Mouse (Mus musculus) stomach, embryonic 16.5 days (tissue): ENCODE results near the gene Terf2. TPM values are rescaled to one million over a fixed set of nuclear protein-coding genes. Genes with fewer than 3 reads are reported as not detected.
"Not testable (repeated sequence)": the region's sequence is repeated elsewhere in the genome, so short reads cannot be mapped to it uniquely, and the experiment has no call there.

Source experiments
- ATAC-seq: fragments of 200-750 bp; cut with Nextera tagmentation; 2 replicates; pipeline ENCODE4 v1.8.0; 2017; ENCODE audit warnings: moderate number of reproducible peaks, moderate TSS enrichment; ENCODE audit not compliant: insufficient read depth, low FRiP score
- H3K27ac ChIP-seq: fragments of 300-500 bp; sonication (generic); 2 replicates; pipeline ENCODE4 v1.5.1; 2014; ENCODE audit warnings: low read length
- H3K27me3 ChIP-seq: fragments of 300-500 bp; sonication (generic); 2 replicates; pipeline ENCODE4 v1.6.1; 2014; ENCODE audit warnings: low read length, control low read depth, mixed read lengths; ENCODE audit not compliant: control insufficient read depth, insufficient read depth
- H3K36me3 ChIP-seq: fragments of 300-500 bp; sonication (generic); 2 replicates; pipeline ENCODE4 v1.6.1; 2014; ENCODE audit warnings: low read length; ENCODE audit not compliant: control insufficient read depth, insufficient read depth
- H3K4me1 ChIP-seq: fragments of 300-500 bp; sonication (generic); 2 replicates; pipeline ENCODE4 v1.6.1; 2014; ENCODE audit warnings: low read length, control low read depth, mixed read lengths; ENCODE audit not compliant: control insufficient read depth, insufficient read depth
- H3K4me2 ChIP-seq: fragments of 300-500 bp; sonication (generic); 2 replicates; pipeline ENCODE4 v1.6.1; 2014; ENCODE audit warnings: low read depth, low read length, mixed read lengths
- H3K4me3 ChIP-seq: fragments of 300-500 bp; sonication (generic); replicated peaks from 2 replicates; pipeline ENCODE4 v1.5.1; 2014; ENCODE audit warnings: mild to moderate bottlenecking, low read length
- H3K9ac ChIP-seq: fragments of 300-500 bp; sonication (generic); 2 replicates; pipeline ENCODE4 v1.6.1; 2014; ENCODE audit warnings: low read length
- H3K9me3 ChIP-seq: fragments of 300-500 bp; sonication (generic); replicated peaks from 2 replicates; pipeline ENCODE4 v1.6.1; 2016; ENCODE audit warnings: low read length, control low read depth; ENCODE audit not compliant: control insufficient read depth
- WGBS: fragments of 180-500 bp; shearing (Covaris S2); extraction: QIAGEN DNeasy Blood & Tissue Kit; methylation state at CpG from one replicate; pipeline ENCODE4 v1.1.7; 2014; 5-methylcytosine and 5-hydroxymethylcytosine counted together
- polyA plus RNA-seq: library from polyadenylated mRNA; unstranded; fragments of >200 nt; fragmentation: Nextera tagmentation; extraction: Ambion mirVana; gene quantifications from 2 replicates; pipeline ENCODE4 v1.2.1, GENCODE M21; 2015

The Terf2 gene
- polyA plus RNA-seq, 1 experiment from 2014 or later, result 14.0 TPM

DNA sequence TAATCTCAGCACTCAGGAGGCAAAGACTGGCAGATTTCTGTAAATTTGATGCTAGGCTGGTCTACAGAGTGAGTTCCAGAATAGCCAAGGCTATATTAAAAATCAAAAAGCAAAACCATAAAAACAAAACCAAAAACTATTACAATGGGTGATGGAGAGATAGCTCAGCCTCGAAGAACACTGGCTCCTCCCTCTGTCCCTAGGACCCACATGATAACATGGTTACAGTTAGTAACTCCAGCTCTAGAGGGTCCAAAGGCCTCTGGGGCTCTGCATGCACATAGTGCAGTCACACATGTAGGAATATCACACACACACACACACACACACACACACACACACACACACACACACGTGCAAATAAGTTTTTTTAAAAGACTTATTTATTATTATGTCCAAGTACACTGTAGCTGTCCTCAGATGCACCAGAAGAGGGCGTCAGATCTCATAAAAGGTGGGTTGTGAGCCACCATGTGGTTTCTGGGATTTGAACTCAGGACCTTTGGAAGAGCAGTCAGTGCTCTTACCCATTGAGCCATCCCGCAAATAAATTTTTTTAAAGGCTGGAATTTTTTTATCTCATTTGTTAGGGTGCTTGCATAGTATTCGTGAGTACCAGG lies 13.6 kb upstream of the Terf2 start:
- no peak for ATAC-seq
- 76% methylated on average over 5 of the region's 5 CpGs for WGBS
- no peaks in the 10 kb centered on the region for H3K9me3 ChIP-seq
- H3K27ac ChIP-seq, result no peak overlapping the region
- H3K36me3 ChIP-seq, result no peaks in the 10 kb centered on the region
- H3K4me2 ChIP-seq, result no peak overlapping the region
- H3K4me1 ChIP-seq, result no peaks in the 10 kb centered on the region
- no peak overlapping the region for H3K4me3 ChIP-seq
- H3K27me3 ChIP-seq, result no peaks in the 10 kb centered on the region
- H3K9ac ChIP-seq, result no peak overlapping the region

- WGBS, result 52% methylated on average over 23 of the region's 23 CpGs
- H3K9ac ChIP-seq, result peak overlapping the region; percentile 22; the same call in 1 of the 2 replicates
- ATAC-seq, result peak; percentile 47; the same call in 1 of the 2 replicates
Measured at GRCm38 (mm10) chr8:107108978-107109720, 12.8 kb upstream of the Terf2 start.

DNA sequence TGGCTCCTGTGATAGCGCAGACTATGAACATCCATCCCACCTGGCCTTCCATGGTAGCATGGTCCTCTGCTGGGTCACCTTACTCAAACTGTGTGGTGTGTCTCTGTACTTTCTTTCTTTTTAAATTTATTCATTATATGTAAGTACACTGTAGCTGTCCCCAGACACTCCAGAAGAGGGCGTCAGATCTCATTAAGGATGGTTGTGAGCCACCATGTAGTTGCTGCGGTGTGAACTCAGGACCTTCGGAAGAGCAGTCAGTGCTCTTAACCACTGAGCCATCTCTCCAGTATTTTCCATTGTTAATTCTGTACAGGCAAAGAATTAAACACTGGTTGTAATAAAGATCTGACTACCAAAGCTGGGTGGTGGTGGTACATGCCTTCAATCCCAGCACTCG lies 11.7 kb upstream of the Terf2 start:
- H3K9me3 ChIP-seq, H3K4me3 ChIP-seq, H3K27ac ChIP-seq, H3K27me3 ChIP-seq, ATAC-seq, H3K4me2 ChIP-seq, H3K4me1 ChIP-seq, H3K9ac ChIP-seq, H3K36me3 ChIP-seq: not testable (repeated sequence)
- 94% methylated on average over 5 of the region's 5 CpGs for WGBS

More at GRCm38 (mm10) chr8:107108978-107109720, 12.8 kb upstream of the Terf2 start:
- Histone ChIP-seq H3K4me3 (peak overlapping the region; percentile 25), H3K27ac (no peak overlapping the region), H3K27me3 (no peaks in the 10 kb centered on the region), H3K36me3 (no peaks in the 10 kb centered on the region), H3K9me3 (no peaks in the 10 kb centered on the region), H3K4me1 (no peaks in the 10 kb centered on the region), H3K4me2 (peak overlapping the region; percentile 39)

GRCm38 (mm10) chr8:107104547-107104946 lies 8.2 kb upstream of the Terf2 start:
- Histone ChIP-seq H3K4me2 (no peak overlapping the region), H3K9me3 (no peaks in the 10 kb centered on the region), H3K27ac (no peak overlapping the region), H3K4me1 (no peaks in the 10 kb centered on the region), H3K9ac (no peak overlapping the region), H3K4me3 (no peak overlapping the region), H3K27me3 (no peaks in the 10 kb centered on the region), H3K36me3 (no peaks in the 10 kb centered on the region)
- no peak for ATAC-seq
- 10% methylated on average over 4 of the region's 4 CpGs for WGBS

- Histone ChIP-seq H3K9me3 (no peaks in the 10 kb centered on the region), H3K27ac (no peak overlapping the region), H3K4me2 (no peak overlapping the region), H3K9ac (no peak overlapping the region), H3K27me3 (no peaks in the 10 kb centered on the region), H3K4me1 (peaks cover 3% of the 10 kb centered on the region), H3K36me3 (no peaks in the 10 kb centered on the region), H3K4me3 (no peak overlapping the region)
- ATAC-seq, result no peak
- 85% methylated on average over 2 of the region's 2 CpGs for WGBS
Measured at GRCm38 (mm10) chr8:107100635-107101034, 4.3 kb upstream of the Terf2 start.

DNA sequence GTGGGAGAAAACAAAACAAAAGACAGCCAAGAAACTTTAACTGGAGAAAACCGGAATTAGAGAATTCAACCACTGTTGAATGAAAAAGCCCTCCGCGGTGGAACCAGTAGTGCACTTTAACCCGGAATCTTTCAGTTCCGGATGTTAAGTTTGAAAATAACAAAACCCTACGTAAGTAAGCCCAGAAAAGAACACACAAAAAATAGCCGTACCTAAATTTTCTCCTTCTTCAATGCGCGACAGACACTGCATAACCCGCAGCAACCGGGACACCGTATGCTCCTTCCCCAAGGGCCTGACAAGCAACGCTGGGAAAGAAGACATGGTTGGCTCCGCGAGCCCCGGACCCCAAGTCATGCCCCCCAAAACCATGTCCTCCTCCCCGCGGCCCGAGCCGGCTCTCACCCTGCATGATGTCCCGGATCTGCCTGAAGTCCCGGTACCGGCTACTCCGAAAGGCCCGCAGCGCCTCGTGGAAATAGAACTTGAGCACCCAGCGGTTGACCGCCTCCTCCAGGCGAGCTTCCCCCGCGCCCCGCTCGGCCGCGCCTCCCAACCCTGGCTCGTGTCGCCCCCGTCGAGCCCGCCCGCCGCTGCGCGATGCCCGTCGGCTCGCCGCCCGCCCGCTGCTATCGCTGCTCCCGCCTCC lies 506 bp downstream of the Terf2 start:
- Histone ChIP-seq H3K9me3 (no peaks in the 10 kb centered on the region), H3K4me2 (peak overlapping the region; percentile 70), H3K27ac (peak overlapping the region; percentile 97), H3K4me1 (peaks cover 20% of the 10 kb centered on the region), H3K4me3 (peak overlapping the region; percentile 95), H3K9ac (peak overlapping the region; percentile 90), H3K27me3 (no peaks in the 10 kb centered on the region), H3K36me3 (0 out of 2 replicates have a peak, but pooled peaks cover 6% of the 10 kb centered on the region)
- no peak; the same call in 1 of the 2 replicates for ATAC-seq
- under 1% methylated on average over 53 of the region's 53 CpGs for WGBS

- H3K4me2 ChIP-seq, result no peak overlapping the region
- no peaks in the 10 kb centered on the region for H3K27me3 ChIP-seq
- no peak for ATAC-seq
- H3K9ac ChIP-seq, result no peak overlapping the region
- H3K4me3 ChIP-seq, result no peak overlapping the region
- WGBS, result 97% methylated on average over 7 of the region's 7 CpGs
- H3K4me1 ChIP-seq, result peaks cover 17% of the 10 kb centered on the region
- H3K9me3 ChIP-seq, result no peaks in the 10 kb centered on the region
- peaks cover 26% of the 10 kb centered on the region for H3K36me3 ChIP-seq
- no peak overlapping the region for H3K27ac ChIP-seq
Measured at GRCm38 (mm10) chr8:107090531-107090930, 5.8 kb downstream of the Terf2 start.

GRCm38 (mm10) chr8:107088526-107089063 lies 7.8 kb downstream of the Terf2 start:
- ATAC-seq, result no peak
- Histone ChIP-seq H3K36me3 (peaks cover 26% of the 10 kb centered on the region), H3K9me3 (no peaks in the 10 kb centered on the region), H3K27ac (no peak overlapping the region), H3K4me1 (no peaks in the 10 kb centered on the region), H3K4me2 (no peak overlapping the region), H3K9ac (no peak overlapping the region), H3K4me3 (no peak overlapping the region), H3K27me3 (no peaks in the 10 kb centered on the region)
- WGBS, result 87% methylated on average over 5 of the region's 5 CpGs

- WGBS, result 99% methylated on average over 5 of the region's 5 CpGs
- Histone ChIP-seq H3K27ac (no peak overlapping the region), H3K4me1 (no peaks in the 10 kb centered on the region), H3K9me3 (no peaks in the 10 kb centered on the region), H3K4me2 (no peak overlapping the region), H3K27me3 (no peaks in the 10 kb centered on the region), H3K4me3 (no peak overlapping the region), H3K36me3 (peaks cover 21% of the 10 kb centered on the region), H3K9ac (no peak overlapping the region)
- no peak for ATAC-seq
Measured at GRCm38 (mm10) chr8:107086018-107086417, 10.3 kb downstream of the Terf2 start.
